Mouse (Mus musculus) ES-E14 (cell line): ENCODE measurements around the gene Atl3. TPM values are rescaled to one million over a fixed set of nuclear protein-coding genes. Genes with fewer than 3 reads are reported as not detected.

Experiments used
- DNase-seq: peaks from one replicate; pipeline ENCODE4 v3.0.0-alpha.2; 2013; ENCODE audit warnings: low read depth, low spot score
- H3K27ac ChIP-seq: 2 replicates; pipeline ENCODE4 v1.5.1; 2012; ENCODE audit warnings: low read depth, mild to moderate bottlenecking, low read length, moderate library complexity, mixed read lengths; ENCODE audit not compliant: poor library complexity, insufficient read depth, severe bottlenecking
- H3K36me3 ChIP-seq: 2 replicates; pipeline ENCODE4 v1.6.1; 2012; ENCODE audit warnings: mild to moderate bottlenecking, low read length, moderate library complexity, mixed read lengths; ENCODE audit not compliant: control insufficient read depth, poor library complexity, insufficient read depth, severe bottlenecking
- H3K4me1 ChIP-seq, 2 experiments: fragments of 150-350 bp in 1 of 2; sonication (generic) in 1 of 2; 2 replicates each; pipeline ENCODE4 v1.6.1; 2012; ENCODE audit warnings: low read length in 2 of 2, mild to moderate bottlenecking in 1 of 2, mixed read lengths in 1 of 2; ENCODE audit not compliant: control insufficient read depth in 2 of 2, insufficient read depth in 2 of 2, poor library complexity in 1 of 2
- H3K4me3 ChIP-seq, 2 experiments: fragments of 150-350 bp in 1 of 2; sonication (generic) in 1 of 2; 2 replicates each; pipeline ENCODE4 v1.5.1; 2012; ENCODE audit warnings: low read length in 2 of 2, low read depth in 1 of 2, mild to moderate bottlenecking in 1 of 2, mixed read lengths in 1 of 2; ENCODE audit not compliant: insufficient read depth in 1 of 2, poor library complexity in 1 of 2, severe bottlenecking in 1 of 2
- H3K9ac ChIP-seq: 2 replicates; pipeline ENCODE4 v1.6.1; 2012; ENCODE audit warnings: low read depth, mild to moderate bottlenecking, low read length, mixed read lengths; ENCODE audit not compliant: poor library complexity, insufficient read depth, severe bottlenecking
- H3K9me3 ChIP-seq: fragments of 150-350 bp; sonication (generic); 2 replicates; pipeline ENCODE4 v1.6.1; 2012; ENCODE audit warnings: low read depth, mild to moderate bottlenecking, low read length; ENCODE audit not compliant: control insufficient read depth, insufficient read depth
- CHD2 ChIP-seq: IDR thresholded peaks from 2 replicates; pipeline ENCODE4 v1.6.1; 2014; ENCODE audit warnings: mild to moderate bottlenecking, low read depth, low read length, inconsistent platforms
- HCFC1 ChIP-seq: IDR thresholded peaks from 2 replicates; pipeline ENCODE4 v1.6.1; 2012; ENCODE audit warnings: low read length, inconsistent platforms, borderline replicate concordance; ENCODE audit not compliant: insufficient read depth
- MAFK ChIP-seq: IDR thresholded peaks from 2 replicates; pipeline ENCODE4 v1.6.1; 2014; ENCODE audit warnings: mild to moderate bottlenecking, low read depth, low read length, inconsistent platforms; ENCODE audit not compliant: insufficient read depth
- ZC3H11A ChIP-seq: IDR thresholded peaks from 2 replicates; pipeline ENCODE4 v1.6.1; 2012; ENCODE audit warnings: low read depth, mild to moderate bottlenecking, inconsistent platforms, low read length, borderline replicate concordance
- ZNF384 ChIP-seq: IDR thresholded peaks from 2 replicates; pipeline ENCODE4 v1.6.1; 2012; ENCODE audit warnings: low read depth, low read length, inconsistent platforms
- in situ Hi-C, 2 experiments: fragments of 600-800 bp; cut with MboI; formaldehyde crosslinking; loops; one replicate each; pipeline ENCODE4 v1.15.1; 2025; ENCODE audit warnings: low sequenced_read_pairs in 2 of 2, inconsistent platforms in 1 of 2; ENCODE audit not compliant: unreplicated experiment in 2 of 2
- total RNA-seq: library from RNA; depleted of rRNA; stranded (reverse); fragments of 300-350 nt; gene quantifications from 2 replicates; pipeline ENCODE4 v1.2.3, GENCODE M21; 2012; rRNA removed

Atl3 gene
- total RNA-seq, 1 experiment: 26.6 TPM

DNA sequence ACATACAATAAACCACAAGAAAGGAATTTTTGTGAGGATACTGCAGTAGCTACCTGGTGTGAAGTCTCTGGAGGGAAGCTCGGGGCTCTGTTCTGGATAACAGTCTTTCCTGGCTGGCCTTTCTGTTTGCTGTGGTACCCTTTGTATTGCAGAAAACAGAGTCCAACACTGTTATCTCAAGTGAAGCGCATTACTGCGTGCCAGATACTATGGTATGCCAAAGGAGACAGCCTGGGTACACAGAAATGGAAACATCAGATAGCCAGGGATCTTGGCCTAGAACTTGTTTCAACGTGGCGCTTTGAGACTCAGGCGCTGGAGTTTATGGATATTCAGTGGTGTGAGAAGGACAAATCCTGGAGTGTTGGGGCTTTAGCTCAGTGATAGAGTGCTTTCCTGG lies 91.9 kb downstream of the Atl3 start:
- no peak overlapping the region for H3K27ac ChIP-seq
- peaks cover 21% of the 10 kb centered on the region in 2 experiments for H3K4me1 ChIP-seq
- in situ Hi-C loops: no loop called here
- DNase-seq: no peak
- no peaks in the 10 kb centered on the region for H3K36me3 ChIP-seq
- no peak overlapping the region for H3K4me3 ChIP-seq
- no peak overlapping the region for H3K9ac ChIP-seq
- TF ChIP-seq ZC3H11A (no peak), ZNF384 (no peak), MAFK (no peak), CHD2 (no peak), HCFC1 (no peak)
- H3K9me3 ChIP-seq: no peaks in the 10 kb centered on the region

Other genes starting within 250 kb of the Atl3 start
- 161 and 192 TPM in 2 replicates for gene Rcor2, start 226.7 kb upstream of the Atl3 start, total RNA-seq
- 44.0 and 47.9 TPM in 2 replicates for gene Mark2, start 152.2 kb upstream of the Atl3 start, total RNA-seq
- 36.8 and 40.0 TPM in 2 replicates for gene Spindoc, start 111.0 kb upstream of the Atl3 start, total RNA-seq
- gene 2700081O15Rik, start 76.4 kb upstream of the Atl3 start, total RNA-seq: 28.3 and 40.4 TPM in 2 replicates
- 70.5 and 78.6 TPM in 2 replicates for gene Rtn3, start 10.8 kb upstream of the Atl3 start, total RNA-seq
- 8.3 and 10.3 TPM in 2 replicates for gene Pla2g16, start 63.4 kb downstream of the Atl3 start, total RNA-seq
- 0.45 and 0.53 TPM in 2 replicates for gene Lgals12, start 113.2 kb downstream of the Atl3 start, total RNA-seq
- gene Hrasls5, start 118.5 kb downstream of the Atl3 start, total RNA-seq: not detected in 2 replicates
- not detected in 2 replicates for gene Slc22a19, start 217.3 kb downstream of the Atl3 start, total RNA-seq